Mouse (Mus musculus) kidney, postnatal 25 days (tissue): ENCODE results near the gene Fnip2.

Experiments
- DNase-seq, 2 experiments: peaks; one replicate each; pipeline ENCODE4 v3.0.0; 2021; ENCODE audit warnings: mixed read lengths in 2 of 2

Fnip2 gene

DNA sequence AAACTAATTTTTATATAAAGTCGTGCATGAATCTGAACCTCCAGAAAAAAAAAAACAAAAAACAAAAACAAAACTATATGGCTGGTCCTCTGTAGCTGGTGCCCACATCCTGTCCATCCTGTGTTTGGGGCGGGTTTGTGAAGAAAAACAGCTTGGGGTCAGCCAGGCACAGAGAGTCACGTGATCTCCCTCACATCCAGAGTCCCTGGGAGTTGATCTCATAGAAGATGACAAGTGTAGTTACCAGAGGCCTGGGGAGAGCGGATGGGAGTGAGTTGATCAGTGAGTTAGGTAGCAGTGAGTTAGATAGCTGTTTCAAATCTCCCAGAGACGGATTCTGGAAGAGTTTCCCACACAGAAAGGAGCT lies 157.0 kb downstream of the Fnip2 start:
- DNase-seq = no peak

DNA sequence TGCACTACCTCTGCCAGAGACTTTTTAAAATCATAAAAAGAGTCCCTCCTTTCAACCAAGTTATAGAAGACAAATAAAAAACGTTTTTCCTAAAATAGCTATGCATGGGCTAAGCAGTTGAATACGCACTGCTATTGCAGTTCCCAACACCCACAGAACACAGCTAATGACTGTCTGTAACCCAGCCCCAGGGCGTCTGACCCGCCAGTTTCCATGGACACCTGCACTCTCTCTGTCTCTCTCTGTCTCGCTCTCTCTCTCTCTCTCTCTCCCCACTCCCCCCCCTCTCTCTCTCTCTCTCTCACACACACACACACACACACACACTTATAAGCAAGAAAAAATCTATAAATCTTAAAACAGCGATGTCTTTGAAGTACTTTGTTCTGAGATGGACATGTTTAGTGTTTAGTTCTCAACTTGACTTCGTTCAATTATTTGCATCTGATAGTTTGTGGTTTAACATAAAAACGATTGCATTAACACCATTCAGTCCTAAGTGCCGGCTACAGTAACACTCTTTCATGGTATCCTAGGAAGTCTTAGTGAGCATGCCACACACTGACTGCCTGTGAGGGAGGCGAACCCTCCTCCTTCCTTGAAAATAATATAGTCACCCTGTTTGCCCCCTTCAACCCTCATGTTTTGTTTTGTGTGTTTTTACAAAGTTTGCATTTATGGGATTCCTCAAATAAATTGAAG lies 157.5 kb downstream of the Fnip2 start:
- DNase-seq = no peak

DNA sequence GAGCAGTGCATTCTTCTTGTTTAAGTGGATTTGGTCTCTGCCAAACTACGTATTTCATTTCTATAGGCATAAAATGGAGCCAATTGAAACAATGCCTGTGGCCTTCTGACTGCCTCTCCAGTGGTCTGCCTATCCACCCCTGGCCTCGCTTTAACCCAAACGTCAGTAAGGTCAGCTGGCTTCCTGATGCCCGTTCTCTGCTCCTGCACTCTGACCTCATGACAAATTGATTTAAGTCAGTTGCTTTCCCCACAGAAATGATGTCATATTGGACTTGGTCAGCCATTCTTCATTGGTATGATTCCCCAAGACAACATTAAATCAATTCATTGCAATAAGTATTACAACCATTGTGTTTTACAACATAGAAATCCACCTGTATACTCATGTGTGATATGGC lies 159.1 kb downstream of the Fnip2 start:
- DNase-seq = no peak
